Mouse (Mus musculus) lung, embryonic 14.5 days (tissue): ENCODE results near the gene Gnas. TPM values are rescaled to one million over a fixed set of nuclear protein-coding genes. Genes with fewer than 3 reads are reported as not detected.

Experiments used
- ATAC-seq: fragments of 200-750 bp; cut with Nextera tagmentation; 2 replicates; pipeline ENCODE4 v1.8.0; 2017; ENCODE audit warnings: mild to moderate bottlenecking, moderate TSS enrichment, moderate library complexity; ENCODE audit not compliant: insufficient read depth
- DNase-seq: peaks from one replicate; pipeline ENCODE4 v3.0.0-alpha.2; 2015
- H3K27ac ChIP-seq: fragments of 300-500 bp; sonication (generic); 2 replicates; pipeline ENCODE4 v1.5.1; 2014; ENCODE audit warnings: low read depth, mild to moderate bottlenecking, moderate library complexity
- H3K27me3 ChIP-seq: fragments of 300-500 bp; sonication (generic); 2 replicates; pipeline ENCODE4 v1.6.1; 2014; ENCODE audit warnings: low read length, control low read depth; ENCODE audit not compliant: insufficient read depth
- H3K36me3 ChIP-seq: fragments of 300-500 bp; sonication (generic); 2 replicates; pipeline ENCODE4 v1.6.1; 2014; ENCODE audit warnings: control low read depth; ENCODE audit not compliant: insufficient read depth
- H3K4me1 ChIP-seq: fragments of 300-500 bp; sonication (generic); 2 replicates; pipeline ENCODE4 v1.6.1; 2014; ENCODE audit warnings: antibody characterized with exemption, control low read depth; ENCODE audit not compliant: insufficient read depth
- H3K4me2 ChIP-seq: fragments of 300-500 bp; sonication (generic); 2 replicates; pipeline ENCODE4 v1.6.1; 2014; ENCODE audit warnings: mild to moderate bottlenecking
- H3K4me3 ChIP-seq: fragments of 300-500 bp; sonication (generic); 2 replicates; pipeline ENCODE4 v1.5.1; 2014; ENCODE audit warnings: low read depth, low read length
- H3K9ac ChIP-seq: fragments of 300-500 bp; sonication (generic); 2 replicates; pipeline ENCODE4 v1.6.1; 2014
- H3K9me3 ChIP-seq: fragments of 300-500 bp; sonication (generic); 2 replicates; pipeline ENCODE4 v1.6.1; 2016; ENCODE audit warnings: low read depth, low read length, control low read depth
- CTCF ChIP-seq: IDR thresholded peaks from 2 replicates; pipeline ENCODE4 v1.5.1; 2016; ENCODE audit warnings: antibody characterized with exemption, low read depth
- WGBS: fragments of 180-500 bp; shearing (Covaris S2); extraction: QIAGEN DNeasy Blood & Tissue Kit; methylation state at CpG from one replicate; pipeline ENCODE4 v1.1.7; 2014; 5-methylcytosine and 5-hydroxymethylcytosine counted together
- polyA plus RNA-seq: library from polyadenylated mRNA; unstranded; fragments of >200 nt; fragmentation: Nextera tagmentation; extraction: Ambion mirVana; gene quantifications from 2 replicates; pipeline ENCODE4 v1.2.1, GENCODE M21; 2014

The Gnas gene
- 1,980 and 2,011 TPM in 2 replicates for polyA plus RNA-seq

DNA sequence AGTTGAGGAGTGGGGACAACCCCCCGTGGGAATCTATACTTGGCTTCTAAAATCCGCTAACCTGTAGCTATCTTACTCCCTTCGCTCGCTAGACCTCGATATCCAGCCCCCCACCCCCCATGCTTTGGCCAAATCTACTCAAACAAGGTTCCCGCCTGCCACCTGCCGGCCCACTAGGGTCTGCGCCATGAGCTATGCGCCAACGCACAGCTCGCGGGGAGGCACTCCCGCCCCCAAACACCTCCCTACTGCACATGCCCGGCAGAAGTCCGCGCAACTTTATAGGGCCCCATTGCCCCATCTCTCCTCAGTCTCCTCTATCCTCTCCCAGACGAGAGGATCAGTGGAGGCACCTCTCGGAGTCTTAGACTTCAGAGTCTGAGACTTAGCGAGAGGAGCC is at the start of gene Gnas:
Gnas (plus strand) TSS at position 310 of the 400 bp plus-strand sequence.
- Histone ChIP-seq H3K4me2 (peak within 1 kb of the TSS; percentile 52), H3K27me3 (peaks cover 47% of the 10 kb centered on the region), H3K4me3 (peak within 1 kb of the TSS; percentile 29), H3K9me3 (peaks cover 30% of the 10 kb centered on the region), H3K9ac (no peak within 1 kb of the TSS; the same call in 1 of the 2 replicates), H3K27ac (no peak within 1 kb of the TSS), H3K36me3 (peaks cover 82% of the 10 kb centered on the region), H3K4me1 (no peaks in the 10 kb centered on the region)
- 56% methylated on average over 19 of the region's 19 CpGs for WGBS
- TF ChIP-seq CTCF = peak; percentile 72
- ATAC-seq = peak; percentile 47; the same call in 1 of the 2 replicates
- DNase-seq = peak; percentile 63

GRCm38 (mm10) chr2:174242431-174242830 is 41.7 kb upstream of the Gnas start:
- Histone ChIP-seq H3K9me3 (no peaks in the 10 kb centered on the region), H3K4me3 (no peak overlapping the region), H3K36me3 (no peaks in the 10 kb centered on the region), H3K4me2 (no peak overlapping the region), H3K27ac (no peak overlapping the region), H3K27me3 (no peaks in the 10 kb centered on the region), H3K9ac (no peak overlapping the region), H3K4me1 (no peaks in the 10 kb centered on the region)
- no peak for TF ChIP-seq CTCF
- DNase-seq = no peak
- 87% methylated on average over 5 of the region's 5 CpGs for WGBS
- no peak for ATAC-seq

GRCm38 (mm10) chr2:174251963-174252362 is 32.2 kb upstream of the Gnas start:
- H3K9me3 ChIP-seq = no peaks in the 10 kb centered on the region
- no peaks in the 10 kb centered on the region for H3K36me3 ChIP-seq
- ATAC-seq (no peak), DNase-seq (no peak)
- no peak overlapping the region for H3K4me3 ChIP-seq
- no peaks in the 10 kb centered on the region for H3K4me1 ChIP-seq
- no peak overlapping the region for H3K27ac ChIP-seq
- no peak for TF ChIP-seq CTCF
- H3K4me2 ChIP-seq = no peak overlapping the region
- no peak overlapping the region for H3K9ac ChIP-seq
- no peaks in the 10 kb centered on the region for H3K27me3 ChIP-seq

- H3K27ac ChIP-seq = no peak overlapping the region
- no peak overlapping the region for H3K9ac ChIP-seq
- H3K4me3 ChIP-seq = no peak overlapping the region
- H3K36me3 ChIP-seq = no peaks in the 10 kb centered on the region
- ATAC-seq = no peak
- no peaks in the 10 kb centered on the region for H3K4me1 ChIP-seq
- no peak overlapping the region for H3K4me2 ChIP-seq
- H3K27me3 ChIP-seq = no peaks in the 10 kb centered on the region
- no peaks in the 10 kb centered on the region for H3K9me3 ChIP-seq
- WGBS = 36% methylated on average over 2 of the region's 2 CpGs
- no peak for DNase-seq
- TF ChIP-seq CTCF = no peak
Measured at GRCm38 (mm10) chr2:174257312-174257711, 26.8 kb upstream of the Gnas start.

GRCm38 (mm10) chr2:174260004-174260403 is 24.1 kb upstream of the Gnas start:
- Histone ChIP-seq H3K36me3 (no peaks in the 10 kb centered on the region), H3K27ac (no peak overlapping the region), H3K9ac (no peak overlapping the region), H3K27me3 (no peaks in the 10 kb centered on the region), H3K4me3 (no peak overlapping the region), H3K4me1 (no peaks in the 10 kb centered on the region), H3K9me3 (no peaks in the 10 kb centered on the region), H3K4me2 (no peak overlapping the region)
- ATAC-seq (no peak), DNase-seq (no peak)
- no peak for TF ChIP-seq CTCF
- WGBS = 14% methylated on average over 3 of the region's 3 CpGs

GRCm38 (mm10) chr2:174260908-174261800 is 23.0 kb upstream of the Gnas start:
- Histone ChIP-seq H3K27ac (no peak overlapping the region), H3K9ac (no peak overlapping the region), H3K4me2 (no peak overlapping the region), H3K4me3 (no peak overlapping the region), H3K27me3 (no peaks in the 10 kb centered on the region), H3K9me3 (no peaks in the 10 kb centered on the region), H3K4me1 (no peaks in the 10 kb centered on the region), H3K36me3 (peaks cover 4% of the 10 kb centered on the region; the same call in 1 of the 2 replicates)
- no peak for DNase-seq
- 29% methylated on average over 4 of the region's 4 CpGs for WGBS
- no peak for ATAC-seq
- TF ChIP-seq CTCF = no peak

- Histone ChIP-seq H3K36me3 (peaks cover 5% of the 10 kb centered on the region; the same call in 1 of the 2 replicates), H3K9me3 (no peaks in the 10 kb centered on the region), H3K4me3 (no peak overlapping the region), H3K9ac (no peak overlapping the region), H3K27ac (no peak overlapping the region), H3K4me2 (no peak overlapping the region), H3K4me1 (no peaks in the 10 kb centered on the region), H3K27me3 (no peaks in the 10 kb centered on the region)
- WGBS = 59% methylated on average over 6 of the region's 6 CpGs
- ATAC-seq = no peak
- DNase-seq = no peak
- no peak for TF ChIP-seq CTCF
Measured at GRCm38 (mm10) chr2:174261801-174262200, 22.3 kb upstream of the Gnas start.
